Mouse (Mus musculus) liver (tissue): Measurements from ENCODE around the gene Lzts2.
A peak's percentile ranks its signal among the peaks of the same experiment; 100 is the strongest.

ENCODE experiments used
- DNase-seq: peaks from one replicate; pipeline ENCODE4 v3.0.0-alpha.2; 2020; ENCODE audit warnings: mixed read lengths

The Lzts2 gene

GRCm38 (mm10) chr19:45003740-45004516 is 10.3 kb upstream of the Lzts2 start:
- no peak for DNase-seq

DNA sequence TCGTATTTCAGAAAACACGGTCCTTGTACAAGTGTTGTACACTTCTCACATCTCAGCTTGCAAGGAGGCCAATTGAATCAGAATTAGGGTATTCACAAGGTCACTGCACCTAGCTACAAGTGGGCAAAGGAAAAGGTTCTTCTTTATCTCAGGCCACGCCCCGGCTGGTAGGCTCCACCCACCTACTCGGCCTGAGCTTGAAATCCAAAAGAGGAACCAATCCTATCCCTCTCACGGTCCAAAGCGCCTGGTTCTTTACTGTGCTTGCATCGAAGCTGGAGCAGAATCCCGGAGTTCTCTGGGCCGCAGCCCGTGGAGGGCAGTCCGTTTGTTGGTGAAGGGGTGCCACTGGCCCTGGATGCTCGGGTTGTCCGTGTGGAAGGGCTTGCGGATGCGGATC is 8.8 kb upstream of the Lzts2 start, which contains the start of gene Twnk:
Gene Twnk (plus strand): TSS at position 220 of the 400 bp plus-strand sequence.
- DNase-seq, result peak; percentile 84

GRCm38 (mm10) chr19:45005957-45006712 is 8.1 kb upstream of the Lzts2 start, which contains the start of gene Mrpl43:
Gene Mrpl43 (minus strand): TSS chr19:45006442.
- DNase-seq, result peak; percentile 91

DNA sequence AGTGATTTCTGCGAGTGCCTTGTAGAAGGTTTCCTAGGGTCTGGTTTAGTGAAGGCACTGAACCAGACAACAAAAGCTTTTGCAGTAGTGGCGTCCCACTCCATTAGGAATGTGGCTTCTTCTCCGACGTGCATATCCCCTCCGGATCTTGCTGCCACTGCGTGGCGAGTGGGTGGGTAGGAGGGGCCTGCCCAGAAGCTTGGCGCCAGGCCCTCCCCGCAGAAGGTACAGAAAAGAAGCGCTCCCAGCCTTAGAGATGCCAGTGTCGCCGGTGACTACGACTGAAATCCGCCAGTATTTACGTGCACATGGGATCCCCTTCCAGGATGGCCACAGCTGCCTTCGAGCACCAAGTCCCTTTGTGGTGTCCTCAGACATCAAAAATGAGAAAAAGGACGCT is 7.2 kb upstream of the Lzts2 start:
- no peak for DNase-seq

GRCm38 (mm10) chr19:45007425-45008191 is 6.6 kb upstream of the Lzts2 start:
- no peak for DNase-seq

- DNase-seq, result no peak
These were observed 3.6 kb upstream of the Lzts2 start for GRCm38 (mm10) chr19:45010646-45011045.

- no peak for DNase-seq
These were observed 2.0 kb upstream of the Lzts2 start for GRCm38 (mm10) chr19:45012219-45012618.

DNA sequence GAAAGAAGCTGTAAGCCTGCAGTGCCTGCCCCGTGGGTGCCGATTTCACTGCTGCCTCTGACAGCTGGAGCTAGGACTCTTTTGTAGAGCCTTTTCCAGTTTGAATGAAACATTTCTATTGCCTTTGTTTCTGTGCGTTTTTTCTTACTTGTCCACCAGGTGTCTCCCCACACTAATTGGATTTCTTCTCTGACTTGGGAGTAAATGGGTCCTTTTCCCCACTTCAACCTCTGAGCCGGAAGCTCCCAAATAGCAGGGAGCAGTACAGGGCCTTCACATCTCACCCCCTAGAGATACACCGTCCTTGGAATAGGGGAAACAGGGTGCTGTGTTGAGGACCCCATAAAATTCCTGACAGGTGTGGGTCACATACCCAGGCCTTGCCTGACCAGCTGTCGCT is 1.6 kb upstream of the Lzts2 start:
- DNase-seq, result no peak

- no peak for DNase-seq
These were observed 511 bp upstream of the Lzts2 start for GRCm38 (mm10) chr19:45013581-45014225.

DNA sequence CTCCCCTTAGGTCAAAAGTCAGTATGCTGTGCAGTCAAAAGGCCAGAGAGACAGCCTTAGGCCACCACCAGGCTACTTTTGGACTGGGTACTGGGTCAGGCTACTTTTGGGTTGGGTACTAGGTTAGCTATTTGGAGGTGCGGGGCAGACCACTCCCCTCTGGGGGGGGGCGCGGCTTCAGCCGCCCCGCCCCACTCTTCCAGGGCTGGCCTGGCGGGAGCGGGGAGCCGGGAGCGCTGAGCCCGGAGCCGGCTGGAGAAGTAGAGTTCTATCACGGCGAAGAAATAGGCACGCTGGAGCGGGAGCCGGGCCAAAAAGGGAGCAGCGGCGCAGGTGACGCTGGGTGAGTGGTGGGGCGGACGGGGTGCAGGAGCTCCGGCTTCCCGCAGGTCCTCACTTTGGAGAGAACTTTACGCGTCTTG is 778 bp downstream of the Lzts2 start:
- peak; percentile 60 for DNase-seq

DNA sequence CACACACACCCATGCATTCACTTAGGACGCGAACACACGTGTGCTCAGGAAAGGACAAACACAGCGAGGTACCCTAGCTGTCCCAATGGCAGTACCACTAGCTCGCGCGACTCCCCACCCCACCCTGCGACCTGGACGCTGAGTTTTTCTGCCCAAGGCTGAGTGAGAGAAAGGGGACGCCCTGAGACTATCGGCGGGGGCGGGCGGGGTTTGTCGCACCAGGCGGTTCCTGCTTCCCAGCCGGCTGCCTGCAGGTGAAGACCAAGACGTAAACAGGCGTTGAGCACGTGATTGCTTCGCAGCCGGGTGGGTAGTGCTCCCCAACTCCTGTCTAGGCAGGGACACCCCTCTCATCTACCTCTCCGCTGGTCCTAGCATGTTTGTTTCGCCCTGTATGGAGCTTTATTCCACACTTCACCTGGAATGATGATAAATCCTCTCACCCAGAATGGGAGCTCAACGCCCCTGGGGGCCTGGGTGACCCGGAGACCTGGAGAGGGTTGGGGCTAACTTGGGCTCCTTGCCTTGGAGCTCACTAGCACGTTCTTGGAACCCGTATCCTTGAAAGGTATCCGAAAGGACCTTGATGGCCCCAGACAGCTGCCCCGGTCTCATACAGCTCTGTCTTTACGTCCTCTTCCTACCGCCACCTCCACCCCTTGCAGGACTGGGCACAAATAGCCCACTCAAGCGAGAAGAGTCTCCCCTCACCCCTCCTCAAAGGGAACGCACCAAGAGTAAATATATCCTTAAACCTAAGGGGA is 1.5 kb downstream of the Lzts2 start:
- peak; percentile 79 for DNase-seq

DNA sequence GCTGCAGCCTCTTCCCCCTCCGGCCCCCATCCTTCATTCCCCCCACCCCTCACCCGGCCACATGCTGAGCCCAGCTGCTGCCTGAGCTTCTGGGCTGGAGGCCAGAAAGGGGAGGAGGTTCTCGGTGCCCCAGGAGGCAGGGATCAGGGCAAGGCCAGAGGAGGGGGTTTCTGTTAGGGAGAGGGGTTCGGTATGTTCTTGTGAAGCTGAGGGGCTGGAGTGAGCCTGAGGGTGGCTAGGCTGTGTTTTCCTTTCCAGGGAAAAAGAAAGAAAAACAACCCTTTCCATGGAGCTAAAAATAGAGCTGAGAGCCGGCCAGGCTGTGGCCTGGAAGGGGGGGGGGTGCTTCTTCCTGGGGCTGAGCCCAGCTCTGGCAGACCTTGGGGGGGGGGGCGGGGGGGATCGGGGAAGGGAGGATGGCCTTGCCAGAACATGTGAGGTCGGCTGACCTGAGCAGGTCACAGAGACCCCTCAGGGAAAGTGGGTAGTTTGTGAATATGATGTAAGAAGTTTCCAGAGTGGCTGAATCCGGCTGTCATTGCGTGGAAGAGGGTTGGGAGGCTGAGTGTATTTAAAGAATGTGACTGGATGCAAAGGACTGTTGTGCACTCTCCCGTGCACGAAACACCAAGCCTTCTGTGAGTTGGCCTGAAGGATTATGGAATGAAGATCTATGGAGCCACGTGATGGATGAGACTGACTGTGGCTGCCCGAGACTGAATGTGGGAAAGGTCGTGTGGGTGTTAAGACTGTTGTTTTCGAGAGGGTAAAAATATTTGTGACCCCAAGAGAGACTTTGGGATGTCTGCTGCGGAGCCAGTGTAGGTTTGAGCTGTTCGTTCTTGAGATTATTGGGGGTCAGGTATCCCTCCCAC is 2.4 kb downstream of the Lzts2 start:
- DNase-seq, result peak; percentile 55

DNA sequence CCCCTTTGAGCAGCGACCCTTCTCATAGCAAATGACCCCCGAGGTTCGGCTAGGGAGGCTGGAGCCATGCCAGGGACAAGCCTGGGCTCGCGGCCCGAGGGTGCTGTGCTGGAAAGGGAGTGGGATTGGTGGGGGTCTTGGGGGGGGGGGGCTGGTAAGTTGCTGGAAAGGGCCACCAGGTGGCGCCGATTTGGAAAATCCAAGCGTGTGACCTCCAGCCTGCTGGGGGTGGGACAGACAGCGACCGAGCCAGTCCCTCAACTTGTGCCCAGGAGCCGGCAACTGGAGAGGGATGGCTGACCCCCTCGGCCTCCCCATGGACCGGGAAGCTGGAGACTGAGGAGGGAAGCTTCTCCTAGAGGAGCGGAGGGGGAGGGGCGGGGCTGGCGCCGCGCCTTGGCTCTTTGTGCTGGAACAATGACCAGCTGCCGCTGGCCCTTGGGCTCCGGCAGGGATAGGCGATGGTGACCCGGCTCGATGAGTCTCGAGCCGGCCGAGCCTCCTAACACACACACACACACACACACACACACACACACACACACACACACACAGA is 3.1 kb downstream of the Lzts2 start:
- DNase-seq, result peak; percentile 74

GRCm38 (mm10) chr19:45017909-45018308 is 3.7 kb downstream of the Lzts2 start:
- peak; percentile 78 for DNase-seq

- DNase-seq, result no peak
These were observed 4.2 kb downstream of the Lzts2 start for GRCm38 (mm10) chr19:45018351-45018831.

DNA sequence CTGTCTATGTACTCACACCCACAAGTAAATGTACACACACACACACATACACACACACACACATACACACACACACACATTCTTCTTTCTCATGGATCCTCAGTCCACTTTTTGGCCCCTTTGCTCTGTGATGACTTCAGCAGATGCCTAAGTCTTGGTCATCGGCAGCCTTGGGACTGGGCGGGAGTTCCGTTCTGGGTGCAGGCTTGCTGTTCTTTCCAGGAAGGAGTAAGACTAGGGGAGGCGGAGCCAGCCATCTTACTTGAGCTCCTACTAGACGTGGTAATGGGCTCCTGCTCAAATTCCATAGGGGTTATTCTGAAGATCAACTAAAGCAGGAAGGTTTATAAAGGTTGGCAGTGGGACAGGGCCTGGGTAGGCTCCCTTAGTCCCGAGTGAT is 6.1 kb downstream of the Lzts2 start:
- no peak for DNase-seq

DNA sequence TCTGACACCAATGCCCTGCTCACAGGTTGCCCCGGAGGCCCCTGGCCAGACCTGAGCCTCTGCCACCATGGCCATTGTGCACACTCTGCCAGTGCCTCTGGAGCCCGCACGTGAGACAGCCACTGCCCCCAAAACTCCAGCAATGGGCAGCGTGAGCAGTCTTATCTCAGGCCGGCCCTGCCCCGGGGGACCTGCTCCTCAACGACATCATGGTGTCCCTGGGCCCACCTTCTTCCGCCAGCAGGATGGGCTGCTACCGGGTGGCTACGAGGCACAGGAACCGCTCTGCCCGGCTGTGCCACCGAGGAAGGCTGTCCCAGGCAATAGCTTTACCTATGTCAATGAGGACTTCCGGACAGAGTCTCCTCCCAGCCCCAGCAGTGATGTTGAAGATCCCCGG is 7.1 kb downstream of the Lzts2 start:
- no peak for DNase-seq

- DNase-seq, result no peak
These were observed 9.8 kb downstream of the Lzts2 start for GRCm38 (mm10) chr19:45023993-45024392.

GRCm38 (mm10) chr19:45024775-45025174 is 10.6 kb downstream of the Lzts2 start:
- DNase-seq, result no peak

- DNase-seq, result no peak
These were observed 11.8 kb downstream of the Lzts2 start for GRCm38 (mm10) chr19:45025937-45026568.
